Mouse (Mus musculus): Measurements from ENCODE around the gene Pex26. TPM values are rescaled to one million over a fixed set of nuclear protein-coding genes. Genes with fewer than 3 reads are reported as not detected.

The Pex26 gene
- total RNA-seq, 2 experiments from 2014 or later, result 7.1 to 9.5 TPM

- ATAC-seq (replicated peaks; ENCODE audit: low FRiP score, low TSS enrichment, poor library complexity, severe bottlenecking), result no peak
Observed at GRCm38 (mm10) chr6:121197807-121198365, 14.4 kb downstream of the Pex26 start.

DNA sequence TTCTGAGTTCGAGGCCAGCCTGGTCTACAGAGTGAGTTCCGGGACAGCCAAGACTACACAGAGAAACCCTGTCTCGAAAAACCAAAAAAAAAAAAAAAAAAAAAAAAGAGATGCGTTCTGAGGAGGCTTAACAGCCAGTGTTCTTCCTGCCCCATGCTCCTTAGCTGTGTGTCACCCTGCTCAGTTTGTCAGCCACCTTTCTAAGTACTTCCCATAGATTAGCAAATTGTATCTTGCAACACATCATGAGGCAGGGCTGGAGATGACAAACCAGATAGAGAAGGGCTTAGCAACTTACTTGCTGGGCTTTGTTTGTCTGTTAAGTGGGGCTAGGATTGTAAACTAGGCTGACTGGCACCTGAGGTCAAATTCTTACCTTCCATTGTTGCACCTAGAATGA, 17.0 kb downstream of the Pex26 start:
- ATAC-seq (replicated peaks; ENCODE audit: low FRiP score, low TSS enrichment, poor library complexity, severe bottlenecking), result no peak

- ATAC-seq (replicated peaks; ENCODE audit: low FRiP score, low TSS enrichment, poor library complexity, severe bottlenecking), result no peak
Observed at GRCm38 (mm10) chr6:121202026-121202425, 18.6 kb downstream of the Pex26 start.

GRCm38 (mm10) chr6:121206481-121206880, 23.0 kb downstream of the Pex26 start:
- ATAC-seq (replicated peaks; ENCODE audit: low FRiP score, low TSS enrichment, poor library complexity, severe bottlenecking), result no peak

DNA sequence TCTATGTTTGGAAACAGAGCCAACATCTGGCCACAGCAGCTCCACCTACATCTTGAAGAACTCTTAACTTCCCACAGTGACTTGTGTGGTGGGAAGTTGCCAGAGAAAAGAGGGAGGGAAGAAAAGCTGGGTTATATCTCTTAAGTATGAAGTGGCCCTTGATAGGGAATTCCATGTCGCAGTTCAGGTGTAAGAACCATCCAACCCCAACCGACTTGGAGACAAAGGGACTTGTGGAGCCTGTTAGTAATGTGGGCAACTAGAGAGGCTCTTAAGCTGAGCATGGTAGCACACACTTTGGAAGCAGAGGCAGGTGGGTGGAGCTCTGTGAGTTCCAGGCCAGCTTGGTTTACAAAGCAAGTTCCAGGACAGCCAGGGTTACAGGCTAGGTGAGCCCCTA, 26.1 kb downstream of the Pex26 start:
- no peak for ATAC-seq (replicated peaks; ENCODE audit: low FRiP score, low TSS enrichment, poor library complexity, severe bottlenecking)

- peak; percentile 78 for ATAC-seq (replicated peaks; ENCODE audit: low FRiP score, low TSS enrichment, poor library complexity, severe bottlenecking)
Observed at GRCm38 (mm10) chr6:121210149-121210925, 26.9 kb downstream of the Pex26 start, which contains the start of gene Tuba8. TSS of gene Tuba8 (plus strand) at chr6:121210696.

DNA sequence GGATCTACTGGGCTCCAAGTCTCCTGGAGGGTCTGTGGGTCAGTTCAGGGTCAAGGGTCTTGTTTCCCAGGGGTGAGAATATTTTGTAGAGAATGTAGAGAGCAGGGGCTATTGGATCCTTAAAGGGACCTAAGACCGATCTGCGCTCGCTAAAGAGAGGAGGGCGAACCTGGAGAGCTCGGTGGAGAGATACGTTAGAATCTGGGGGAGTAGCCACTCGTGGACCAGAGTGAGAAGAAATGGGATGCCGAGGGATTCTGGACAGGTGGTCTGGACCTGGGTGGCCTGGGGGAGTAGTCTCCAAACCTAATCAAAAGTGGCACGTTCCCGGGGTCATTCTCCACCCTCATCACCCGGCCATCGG, 27.4 kb downstream of the Pex26 start:
- no peak; the same call in 1 of the 2 replicates for ATAC-seq (replicated peaks; ENCODE audit: low FRiP score, low TSS enrichment, poor library complexity, severe bottlenecking)

DNA sequence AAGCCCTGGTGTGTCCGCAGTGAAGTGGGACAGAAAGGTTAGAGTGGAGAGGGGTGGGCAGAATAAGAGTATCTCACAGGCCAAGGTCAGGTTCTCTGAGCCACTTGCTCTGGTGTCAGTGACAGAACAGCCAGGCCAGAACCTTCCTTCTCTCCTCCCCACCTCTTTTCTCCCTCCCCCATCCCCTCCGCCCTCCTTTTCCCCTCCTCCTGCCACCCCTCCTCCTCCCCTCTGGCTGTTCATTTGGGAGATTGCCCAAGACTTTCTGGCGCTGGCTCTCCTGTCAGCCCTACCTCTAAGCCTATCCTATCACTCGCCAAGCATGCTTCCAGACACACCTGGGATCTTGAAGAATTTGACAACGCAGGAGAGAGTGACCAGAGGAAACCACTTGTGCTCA, 28.3 kb downstream of the Pex26 start:
- ATAC-seq (replicated peaks; ENCODE audit: low FRiP score, low TSS enrichment, poor library complexity, severe bottlenecking), result no peak

DNA sequence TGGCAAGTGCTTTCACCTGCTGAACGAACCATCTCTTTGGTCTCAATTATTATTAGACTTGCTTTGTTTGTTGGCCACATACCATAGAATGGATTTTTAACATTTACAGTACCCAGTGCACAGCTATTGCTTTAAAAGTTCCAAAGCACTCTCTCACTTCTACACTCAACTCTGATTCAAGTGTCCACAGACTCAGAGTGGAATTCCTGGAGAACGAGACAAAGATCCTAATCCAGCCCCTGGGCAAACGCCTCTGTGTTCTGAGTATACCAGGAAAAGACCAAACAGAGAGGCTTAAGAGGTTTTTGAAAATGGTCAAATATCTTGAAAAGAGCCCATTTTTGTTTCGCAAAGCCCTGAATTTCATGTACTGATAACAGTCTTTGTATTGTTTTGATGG, 29.5 kb downstream of the Pex26 start:
- ATAC-seq (replicated peaks; ENCODE audit: low FRiP score, low TSS enrichment, poor library complexity, severe bottlenecking), result no peak

- ATAC-seq (replicated peaks; ENCODE audit: low FRiP score, low TSS enrichment, poor library complexity, severe bottlenecking), result no peak
Observed at GRCm38 (mm10) chr6:121214221-121214620, 30.8 kb downstream of the Pex26 start.

GRCm38 (mm10) chr6:121214667-121215330, 31.3 kb downstream of the Pex26 start:
- ATAC-seq (replicated peaks; ENCODE audit: low FRiP score, low TSS enrichment, poor library complexity, severe bottlenecking), result peak; percentile 23

DNA sequence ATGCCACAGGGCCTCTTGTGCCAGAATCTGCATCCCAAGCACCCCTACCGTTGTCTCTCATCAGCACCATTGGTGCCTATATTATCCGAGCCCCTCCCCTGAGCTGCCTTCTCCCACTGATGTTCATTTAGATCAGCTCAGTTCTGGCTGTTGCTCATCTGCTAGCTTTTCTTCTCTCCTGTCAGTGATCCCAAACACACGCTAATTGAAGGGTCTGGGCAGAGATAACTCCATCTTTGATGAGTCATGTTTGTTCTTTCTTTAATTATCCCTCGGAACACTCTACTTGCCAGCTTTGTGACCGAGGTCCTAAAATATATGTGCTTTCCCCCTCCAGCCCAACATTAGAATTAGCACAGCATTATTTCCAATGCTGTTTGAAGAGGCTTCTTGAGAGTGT, 31.9 kb downstream of the Pex26 start:
- ATAC-seq (replicated peaks; ENCODE audit: low FRiP score, low TSS enrichment, poor library complexity, severe bottlenecking), result no peak

DNA sequence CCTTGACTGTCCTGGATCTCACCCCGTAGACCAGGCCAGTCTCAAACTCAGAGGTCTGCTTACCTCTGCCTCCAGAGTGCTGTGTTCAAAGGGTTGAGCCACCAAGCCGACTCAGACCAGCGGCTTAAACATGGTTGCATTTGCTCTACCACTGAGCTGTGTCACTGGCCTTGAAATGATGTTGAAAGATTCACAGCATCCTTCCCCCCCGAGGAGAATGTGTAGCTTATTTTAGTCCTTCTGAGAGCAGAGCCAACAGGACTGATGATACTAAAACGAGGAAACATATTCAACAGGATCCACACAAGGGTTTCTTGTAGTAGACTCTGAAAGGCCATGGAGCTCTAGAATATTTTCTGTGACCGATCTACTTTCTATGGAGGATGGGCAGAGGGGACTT, 32.4 kb downstream of the Pex26 start:
- ATAC-seq (replicated peaks; ENCODE audit: low FRiP score, low TSS enrichment, poor library complexity, severe bottlenecking), result no peak

GRCm38 (mm10) chr6:121216589-121217255, 33.3 kb downstream of the Pex26 start:
- ATAC-seq (replicated peaks; ENCODE audit: low FRiP score, low TSS enrichment, poor library complexity, severe bottlenecking), result no peak

- ATAC-seq (replicated peaks; ENCODE audit: low FRiP score, low TSS enrichment, poor library complexity, severe bottlenecking), result no peak
Observed at GRCm38 (mm10) chr6:121218002-121218401, 34.5 kb downstream of the Pex26 start.

GRCm38 (mm10) chr6:121219406-121219805, 35.9 kb downstream of the Pex26 start:
- no peak for ATAC-seq (replicated peaks; ENCODE audit: low FRiP score, low TSS enrichment, poor library complexity, severe bottlenecking)

DNA sequence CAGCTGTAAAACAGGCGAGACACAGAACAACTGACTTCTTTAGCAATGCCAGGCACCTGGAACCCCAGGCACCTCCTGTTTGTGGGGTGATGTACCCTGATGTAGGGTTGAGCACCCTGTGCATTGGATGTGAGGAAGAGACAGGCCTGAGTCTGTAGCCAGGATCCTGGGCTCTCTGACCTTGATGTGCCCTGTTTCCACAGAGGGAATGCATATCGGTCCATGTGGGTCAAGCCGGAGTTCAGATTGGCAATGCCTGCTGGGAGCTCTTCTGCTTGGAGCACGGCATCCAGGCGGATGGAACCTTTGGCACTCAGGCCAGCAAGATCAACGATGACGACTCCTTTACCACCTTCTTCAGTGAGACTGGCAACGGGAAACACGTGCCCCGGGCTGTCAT, 36.7 kb downstream of the Pex26 start:
- ATAC-seq (replicated peaks; ENCODE audit: low FRiP score, low TSS enrichment, poor library complexity, severe bottlenecking), result no peak

GRCm38 (mm10) chr6:121221876-121222597, 38.6 kb downstream of the Pex26 start:
- no peak for ATAC-seq (replicated peaks; ENCODE audit: low FRiP score, low TSS enrichment, poor library complexity, severe bottlenecking)

- ATAC-seq (replicated peaks; ENCODE audit: low FRiP score, low TSS enrichment, poor library complexity, severe bottlenecking), result no peak
Observed at GRCm38 (mm10) chr6:121223001-121223400, 39.5 kb downstream of the Pex26 start.

- ATAC-seq (replicated peaks; ENCODE audit: low FRiP score, low TSS enrichment, poor library complexity, severe bottlenecking), result no peak
Observed at GRCm38 (mm10) chr6:121224067-121224466, 40.6 kb downstream of the Pex26 start.
